Mouse (Mus musculus) right cerebral cortex, postnatal 14 days (tissue): ENCODE measurements around the gene Fbrs.
"Not testable (repeated sequence)": the region's sequence is repeated elsewhere in the genome, so short reads cannot be mapped to it uniquely, and the experiment has no call there.

Experiments used
- DNase-seq: peaks from one replicate; pipeline ENCODE4 v3.0.0; 2022

Fbrs gene

GRCm38 (mm10) chr7:127476855-127477254 lies 2.1 kb upstream of the Fbrs start:
- no peak for DNase-seq

GRCm38 (mm10) chr7:127477687-127478634 lies 1.0 kb upstream of the Fbrs start:
- DNase-seq: peak; percentile 99

GRCm38 (mm10) chr7:127479318-127480225 lies 573 bp downstream of the Fbrs start:
- DNase-seq: peak; percentile 36

- no peak for DNase-seq
Measured at GRCm38 (mm10) chr7:127480321-127480720, 1.3 kb downstream of the Fbrs start.

GRCm38 (mm10) chr7:127485416-127485815 lies 6.4 kb downstream of the Fbrs start:
- DNase-seq: no peak

- not testable (repeated sequence) for DNase-seq
Measured at GRCm38 (mm10) chr7:127488364-127488763, 9.4 kb downstream of the Fbrs start.

GRCm38 (mm10) chr7:127489982-127490381 lies 11.0 kb downstream of the Fbrs start:
- no peak for DNase-seq

- DNase-seq: no peak
Measured at GRCm38 (mm10) chr7:127491846-127492245, 12.8 kb downstream of the Fbrs start.

- DNase-seq: no peak
Measured at GRCm38 (mm10) chr7:127494648-127495047, 15.6 kb downstream of the Fbrs start.

GRCm38 (mm10) chr7:127497382-127497781 lies 18.4 kb downstream of the Fbrs start:
- no peak for DNase-seq

- no peak for DNase-seq
Measured at GRCm38 (mm10) chr7:127498407-127498806, 19.4 kb downstream of the Fbrs start.

- DNase-seq: no peak
Measured at GRCm38 (mm10) chr7:127508291-127508690, 29.3 kb downstream of the Fbrs start.

- DNase-seq: not testable (repeated sequence)
Measured at GRCm38 (mm10) chr7:127509830-127510229, 30.8 kb downstream of the Fbrs start.

GRCm38 (mm10) chr7:127511241-127511640 lies 32.2 kb downstream of the Fbrs start:
- no peak for DNase-seq

GRCm38 (mm10) chr7:127511808-127512230 lies 32.8 kb downstream of the Fbrs start, which contains the start of gene Srcap:
Gene Srcap, plus strand, starts transcription at chr7:127511983.
- peak; percentile 97 for DNase-seq

GRCm38 (mm10) chr7:127512231-127513015 lies 33.4 kb downstream of the Fbrs start:
- DNase-seq: peak; percentile 89

GRCm38 (mm10) chr7:127513016-127513390 lies 34.0 kb downstream of the Fbrs start:
- DNase-seq: no peak

- no peak for DNase-seq
Measured at GRCm38 (mm10) chr7:127513781-127514180, 34.8 kb downstream of the Fbrs start.

GRCm38 (mm10) chr7:127515846-127516245 lies 36.8 kb downstream of the Fbrs start:
- no peak for DNase-seq

GRCm38 (mm10) chr7:127516344-127516743 lies 37.3 kb downstream of the Fbrs start:
- no peak for DNase-seq

GRCm38 (mm10) chr7:127519284-127519683 lies 40.3 kb downstream of the Fbrs start, which contains the start of gene Gm42715:
Gene Gm42715, plus strand, starts transcription at chr7:127519584.
- no peak for DNase-seq
